Comparison of ENCODE assay signal across 8 mouse cellular contexts in genomic region chr10:44071095-44071494, GRCm38 (mm10).
DNase-seq lines count a peak whose midpoint lies in the region; ATAC-seq and TF ChIP-seq lines count a peak whose summit lies in the region.

No protein-coding gene starts in this region.

- H3K4me2 ChIP-seq in heart, embryonic 16.5 days (ENCODE audit: low read depth, low read length), result no peak overlapping the region
- no peak overlapping the region for H3K4me2 ChIP-seq in limb, embryonic 13.5 days (replicated peaks)
- no peak overlapping the region for H3K4me2 ChIP-seq in midbrain, embryonic 15.5 days

- no peak for TF ChIP-seq POLR2A in kidney, adult 2 months (IDR thresholded peaks at IDR 0.05; ENCODE audit: low read depth, low read length)

- peak; percentile 45 for ATAC-seq in heart, embryonic 16.5 days (replicated peaks; ENCODE audit: extremely low read depth, insufficient read depth, low FRiP score)
- peak; percentile 66 for ATAC-seq in limb, embryonic 13.5 days (ENCODE audit: low FRiP score, low read depth)
- ATAC-seq in midbrain, embryonic 15.5 days (replicated peaks), result peak; percentile 87

- H3K36me3 ChIP-seq in heart, embryonic 16.5 days (ENCODE audit: control insufficient read depth, insufficient read depth), result no peaks in the 10 kb centered on the region
- H3K36me3 ChIP-seq in kidney, adult 2 months (ENCODE audit: control insufficient read depth, insufficient read depth, low read length), result no peaks in the 10 kb centered on the region
- H3K36me3 ChIP-seq in limb, embryonic 13.5 days, result no peaks in the 10 kb centered on the region
- no peaks in the 10 kb centered on the region for H3K36me3 ChIP-seq in midbrain, embryonic 15.5 days (replicated peaks)

- H3K27ac ChIP-seq in heart, embryonic 16.5 days (ENCODE audit: low read length), result no peak overlapping the region
- H3K27ac ChIP-seq in kidney, adult 2 months (ENCODE audit: insufficient read depth, low read depth, low read length), result no peak overlapping the region
- no peak overlapping the region for H3K27ac ChIP-seq in limb, embryonic 13.5 days
- H3K27ac ChIP-seq in midbrain, embryonic 15.5 days, result no peak overlapping the region

- no peaks in the 10 kb centered on the region for H3K9me3 ChIP-seq in heart, embryonic 16.5 days (replicated peaks; ENCODE audit: control insufficient read depth, low read length)
- 0 out of 2 replicates have a peak, but pooled peaks cover 4% of the 10 kb centered on the region for H3K9me3 ChIP-seq in limb, embryonic 13.5 days
- no peaks in the 10 kb centered on the region for H3K9me3 ChIP-seq in midbrain, embryonic 15.5 days

- no peaks in the 10 kb centered on the region for H3K4me1 ChIP-seq in heart, embryonic 16.5 days (ENCODE audit: control insufficient read depth, insufficient read depth, low read length)
- H3K4me1 ChIP-seq in kidney, adult 2 months (ENCODE audit: control insufficient read depth, insufficient read depth, low read length), result no peaks in the 10 kb centered on the region
- H3K4me1 ChIP-seq in limb, embryonic 13.5 days, result no peaks in the 10 kb centered on the region
- H3K4me1 ChIP-seq in midbrain, embryonic 15.5 days, result no peaks in the 10 kb centered on the region

- H3K4me3 ChIP-seq in heart, embryonic 16.5 days (ENCODE audit: low read length), result no peak overlapping the region
- H3K4me3 ChIP-seq in kidney, adult 2 months (ENCODE audit: insufficient read depth, low read depth, low read length), result no peak overlapping the region
- H3K4me3 ChIP-seq in limb, embryonic 13.5 days, result no peak overlapping the region
- H3K4me3 ChIP-seq in midbrain, embryonic 15.5 days, result no peak overlapping the region

- H3K27me3 ChIP-seq in heart, embryonic 16.5 days (ENCODE audit: control insufficient read depth, insufficient read depth, low read length), result no peaks in the 10 kb centered on the region
- no peaks in the 10 kb centered on the region for H3K27me3 ChIP-seq in kidney, adult 2 months (replicated peaks; ENCODE audit: control insufficient read depth, insufficient read depth, low read length)
- H3K27me3 ChIP-seq in limb, embryonic 13.5 days, result no peaks in the 10 kb centered on the region
- H3K27me3 ChIP-seq in midbrain, embryonic 15.5 days (replicated peaks), result no peaks in the 10 kb centered on the region

- TF ChIP-seq CTCF in kidney, adult 2 months (conservative IDR thresholded peaks at IDR 0.05; ENCODE audit: insufficient read depth, insufficient read length, low read depth, low read length), result peak; percentile 82

- intact Hi-C loops in heart, postnatal 25 days (cut with DNase I), result loop anchor here (1.0 to 5.0 kb wide), 3 partner anchors 68 to 494 kb away; partner anchors contain the start of gene Cd24a

- DNase-seq in heart, postnatal 25 days (ENCODE audit: low spot score), result no peak
- DNase-seq in cerebellum, adult 8-10 months, result peak; percentile 14
- peak; percentile 12 to 82 for DNase-seq in frontal cortex, adult 2 months (ENCODE audit: extremely low spot score in 1 of 2, low spot score in 1 of 2)
- peak; percentile 81 for DNase-seq in kidney, adult 2 months
- DNase-seq in spleen, adult 12 weeks (ENCODE audit: low spot score), result peak; percentile 36

- 4% methylated on average over 4 of the region's 4 CpGs for WGBS in heart, embryonic 16.5 days
- 4% methylated on average over 4 of the region's 4 CpGs for WGBS in kidney, adult 2 months
- 0% methylated on average over 4 of the region's 4 CpGs for WGBS in limb, embryonic 13.5 days
- WGBS in midbrain, embryonic 15.5 days, result 2% methylated on average over 4 of the region's 4 CpGs

- no peak overlapping the region for H3K9ac ChIP-seq in heart, embryonic 16.5 days (ENCODE audit: low read length)
- no peak overlapping the region for H3K9ac ChIP-seq in limb, embryonic 13.5 days
- no peak overlapping the region for H3K9ac ChIP-seq in midbrain, embryonic 15.5 days
